Mouse (Mus musculus) forebrain, embryonic 12.5 days (tissue): Measurements from ENCODE around the gene Npy5r. TPM values are rescaled to one million over a fixed set of nuclear protein-coding genes. Genes with fewer than 3 reads are reported as not detected.

Experiments used
- ATAC-seq: fragments of 200-750 bp; cut with Nextera tagmentation; 2 replicates; pipeline ENCODE4 v1.8.0; 2017; ENCODE audit warnings: moderate TSS enrichment; ENCODE audit not compliant: low FRiP score
- H3K27ac ChIP-seq: fragments of 300-500 bp; sonication (generic); 2 replicates; pipeline ENCODE4 v1.5.1; 2016; ENCODE audit warnings: mild to moderate bottlenecking
- H3K27me3 ChIP-seq: fragments of 300-500 bp; sonication (generic); 2 replicates; pipeline ENCODE4 v1.6.1; 2016; ENCODE audit warnings: mild to moderate bottlenecking
- H3K36me3 ChIP-seq: fragments of 300-500 bp; sonication (generic); replicated peaks from 2 replicates; pipeline ENCODE4 v1.6.1; 2016; ENCODE audit warnings: mild to moderate bottlenecking
- H3K4me1 ChIP-seq: fragments of 300-500 bp; sonication (generic); 2 replicates; pipeline ENCODE4 v1.6.1; 2016
- H3K4me2 ChIP-seq: fragments of 300-500 bp; sonication (generic); 2 replicates; pipeline ENCODE4 v1.6.1; 2016; ENCODE audit warnings: mild to moderate bottlenecking, moderate library complexity
- H3K4me3 ChIP-seq: fragments of 300-500 bp; sonication (generic); replicated peaks from 2 replicates; pipeline ENCODE4 v1.5.1; 2016; ENCODE audit warnings: mild to moderate bottlenecking
- H3K9ac ChIP-seq: fragments of 300-500 bp; sonication (generic); 2 replicates; pipeline ENCODE4 v1.6.1; 2016; ENCODE audit warnings: mild to moderate bottlenecking
- H3K9me3 ChIP-seq: fragments of 300-500 bp; sonication (generic); 2 replicates; pipeline ENCODE4 v1.6.1; 2016
- WGBS: fragments of 180-500 bp; shearing (Covaris S2); methylation state at CpG from one replicate; pipeline ENCODE4 v1.1.7; 2016; 5-methylcytosine and 5-hydroxymethylcytosine counted together
- polyA plus RNA-seq: library from polyadenylated mRNA; unstranded; fragments of >200 nt; fragmentation: Nextera tagmentation; extraction: Ambion mirVana; gene quantifications from 2 replicates; pipeline ENCODE4 v1.2.1, GENCODE M21; 2016

Npy5r gene
- polyA plus RNA-seq, result not detected in 2 replicates

- Histone ChIP-seq H3K4me1 (peaks cover 10% of the 10 kb centered on the region), H3K9me3 (no peaks in the 10 kb centered on the region), H3K27me3 (peaks cover 30% of the 10 kb centered on the region), H3K36me3 (no peaks in the 10 kb centered on the region), H3K4me2 (peak within 1 kb of the TSS; percentile 87), H3K4me3 (peak within 1 kb of the TSS; percentile 49), H3K9ac (peak within 1 kb of the TSS; percentile 64), H3K27ac (no peak within 1 kb of the TSS)
- peak; percentile 81 for ATAC-seq
- 1% methylated on average over 43 of the region's 43 CpGs for WGBS
Observed at GRCm38 (mm10) chr8:66687511-66688329, at the start of gene Npy5r. TSS of gene Npy5r (minus strand) at chr8:66688128.

GRCm38 (mm10) chr8:66731957-66732356 is 44.0 kb upstream of the Npy5r start:
- no peaks in the 10 kb centered on the region; the same call in 1 of the 2 replicates for H3K4me1 ChIP-seq
- no peaks in the 10 kb centered on the region for H3K9me3 ChIP-seq
- H3K36me3 ChIP-seq, result no peaks in the 10 kb centered on the region
- WGBS, result 49% methylated on average over 5 of the region's 5 CpGs
- no peak overlapping the region for H3K4me2 ChIP-seq
- no peak overlapping the region for H3K9ac ChIP-seq
- H3K27ac ChIP-seq, result no peak overlapping the region
- ATAC-seq, result no peak
- no peak overlapping the region for H3K4me3 ChIP-seq
- H3K27me3 ChIP-seq, result no peaks in the 10 kb centered on the region; the same call in 1 of the 2 replicates

- no peak overlapping the region for H3K4me3 ChIP-seq
- no peaks in the 10 kb centered on the region; the same call in 1 of the 2 replicates for H3K4me1 ChIP-seq
- 3% methylated on average over 7 of the region's 7 CpGs for WGBS
- H3K9ac ChIP-seq, result no peak overlapping the region
- H3K36me3 ChIP-seq, result no peaks in the 10 kb centered on the region
- H3K27ac ChIP-seq, result no peak overlapping the region
- no peak for ATAC-seq
- no peaks in the 10 kb centered on the region for H3K9me3 ChIP-seq
- H3K27me3 ChIP-seq, result no peaks in the 10 kb centered on the region; the same call in 1 of the 2 replicates
- no peak overlapping the region for H3K4me2 ChIP-seq
Observed at GRCm38 (mm10) chr8:66729446-66729845, 41.5 kb upstream of the Npy5r start.

GRCm38 (mm10) chr8:66722835-66723234 is 34.9 kb upstream of the Npy5r start:
- Histone ChIP-seq H3K9me3 (no peaks in the 10 kb centered on the region), H3K36me3 (no peaks in the 10 kb centered on the region), H3K27ac (no peak overlapping the region), H3K4me2 (no peak overlapping the region), H3K27me3 (no peaks in the 10 kb centered on the region), H3K4me1 (no peaks in the 10 kb centered on the region), H3K4me3 (no peak overlapping the region), H3K9ac (no peak overlapping the region)
- 88% methylated on average over 2 of the region's 2 CpGs for WGBS
- ATAC-seq, result no peak

GRCm38 (mm10) chr8:66714324-66714975 is 26.5 kb upstream of the Npy5r start:
- Histone ChIP-seq H3K36me3 (no peaks in the 10 kb centered on the region), H3K9me3 (no peaks in the 10 kb centered on the region), H3K4me2 (no peak overlapping the region), H3K9ac (no peak overlapping the region), H3K27ac (no peak overlapping the region), H3K4me1 (no peaks in the 10 kb centered on the region), H3K27me3 (no peaks in the 10 kb centered on the region), H3K4me3 (no peak overlapping the region)
- whole genome bisulfite sequencing, result 94% methylated on average over 7 of the region's 7 CpGs
- no peak for ATAC-seq

- ATAC-seq, result no peak
- Histone ChIP-seq H3K4me1 (peaks cover 11% of the 10 kb centered on the region), H3K4me3 (no peak overlapping the region), H3K9ac (no peak overlapping the region), H3K27ac (no peak overlapping the region), H3K9me3 (no peaks in the 10 kb centered on the region), H3K36me3 (no peaks in the 10 kb centered on the region), H3K27me3 (peaks cover 38% of the 10 kb centered on the region), H3K4me2 (no peak overlapping the region)
- 77% methylated on average over 7 of the region's 7 CpGs for WGBS
Observed at GRCm38 (mm10) chr8:66698782-66699181, 10.9 kb upstream of the Npy5r start.

- no peaks in the 10 kb centered on the region for H3K9me3 ChIP-seq
- H3K9ac ChIP-seq, result no peak overlapping the region
- no peak overlapping the region for H3K27ac ChIP-seq
- peaks cover 11% of the 10 kb centered on the region for H3K4me1 ChIP-seq
- H3K4me2 ChIP-seq, result peak overlapping the region; percentile 60
- 2% methylated on average over 7 of the region's 7 CpGs for WGBS
- ATAC-seq, result no peak
- peak overlapping the region; percentile 38; the same call in 1 of the 2 replicates for H3K4me3 ChIP-seq
- H3K36me3 ChIP-seq, result no peaks in the 10 kb centered on the region
- peaks cover 38% of the 10 kb centered on the region for H3K27me3 ChIP-seq
Observed at GRCm38 (mm10) chr8:66698011-66698410, 10.1 kb upstream of the Npy5r start.

- H3K9ac ChIP-seq, result no peak within 1 kb of the TSS; the same call in 1 of the 2 replicates
- ATAC-seq, result peak; percentile 65
- under 1% methylated on average over 30 of the region's 30 CpGs for WGBS
- no peak within 1 kb of the TSS for H3K27ac ChIP-seq
- no peaks in the 10 kb centered on the region for H3K9me3 ChIP-seq
- H3K27me3 ChIP-seq, result peaks cover 38% of the 10 kb centered on the region
- no peaks in the 10 kb centered on the region for H3K36me3 ChIP-seq
- peaks cover 11% of the 10 kb centered on the region for H3K4me1 ChIP-seq
- peak within 1 kb of the TSS; percentile 38 for H3K4me3 ChIP-seq
- peak within 1 kb of the TSS; percentile 60 for H3K4me2 ChIP-seq
Observed at GRCm38 (mm10) chr8:66696970-66697843, 9.3 kb upstream of the Npy5r start, which contains the start of gene Npy1r. TSS of gene Npy1r (plus strand) at chr8:66697192.

- Histone ChIP-seq H3K4me3 (no peak overlapping the region), H3K4me2 (no peak overlapping the region), H3K9ac (no peak overlapping the region), H3K9me3 (no peaks in the 10 kb centered on the region), H3K27me3 (peaks cover 33% of the 10 kb centered on the region), H3K27ac (no peak overlapping the region), H3K36me3 (no peaks in the 10 kb centered on the region), H3K4me1 (peaks cover 10% of the 10 kb centered on the region)
- 85% methylated on average over 5 of the region's 5 CpGs for WGBS
- no peak for ATAC-seq
Observed at GRCm38 (mm10) chr8:66690402-66690801, 2.5 kb upstream of the Npy5r start.

GRCm38 (mm10) chr8:66688799-66689198 is 871 bp upstream of the Npy5r start:
- H3K36me3 ChIP-seq, result no peaks in the 10 kb centered on the region
- H3K4me3 ChIP-seq, result no peak overlapping the region
- H3K4me1 ChIP-seq, result peaks cover 10% of the 10 kb centered on the region
- ATAC-seq, result no peak
- H3K4me2 ChIP-seq, result peak overlapping the region; percentile 87; the same call in 1 of the 2 replicates
- H3K27me3 ChIP-seq, result peaks cover 30% of the 10 kb centered on the region
- H3K9ac ChIP-seq, result no peak overlapping the region
- H3K27ac ChIP-seq, result no peak overlapping the region
- 61% methylated on average over 4 of the region's 4 CpGs for WGBS
- no peaks in the 10 kb centered on the region for H3K9me3 ChIP-seq

GRCm38 (mm10) chr8:66688395-66688794 is 467 bp upstream of the Npy5r start:
- H3K4me2 ChIP-seq, result peak overlapping the region; percentile 87
- H3K27me3 ChIP-seq, result peaks cover 30% of the 10 kb centered on the region
- no peaks in the 10 kb centered on the region for H3K36me3 ChIP-seq
- H3K4me1 ChIP-seq, result peaks cover 10% of the 10 kb centered on the region
- H3K4me3 ChIP-seq, result peak overlapping the region; percentile 49; the same call in 1 of the 2 replicates
- WGBS, result 33% methylated on average over 6 of the region's 6 CpGs
- ATAC-seq, result 0 out of 2 replicates have a peak, but pooled peaks have one; percentile 49
- no peak overlapping the region for H3K27ac ChIP-seq
- no peaks in the 10 kb centered on the region for H3K9me3 ChIP-seq
- peak overlapping the region; percentile 64; the same call in 1 of the 2 replicates for H3K9ac ChIP-seq

- Histone ChIP-seq H3K4me2 (no peak overlapping the region), H3K4me1 (no peaks in the 10 kb centered on the region), H3K4me3 (no peak overlapping the region), H3K36me3 (no peaks in the 10 kb centered on the region), H3K9ac (no peak overlapping the region), H3K27me3 (peaks cover 1% of the 10 kb centered on the region), H3K9me3 (no peaks in the 10 kb centered on the region), H3K27ac (no peak overlapping the region)
- 94% methylated on average over 2 of the region's 2 CpGs for WGBS
- ATAC-seq, result no peak
Observed at GRCm38 (mm10) chr8:66681261-66681660, 6.7 kb downstream of the Npy5r start.
